Mouse (Mus musculus) ES-Bruce4 (cell line): Measurements from ENCODE around the gene Dcps. TPM values are rescaled to one million over a fixed set of nuclear protein-coding genes. Genes with fewer than 3 reads are reported as not detected.

Experiments used
- H3K27ac ChIP-seq: 2 replicates; pipeline ENCODE4 v1.5.1; 2012; ENCODE audit warnings: low read length, inconsistent platforms; ENCODE audit not compliant: insufficient read depth
- H3K27me3 ChIP-seq: 2 replicates; pipeline ENCODE4 v1.6.1; 2012; ENCODE audit warnings: mild to moderate bottlenecking, low read length, inconsistent platforms; ENCODE audit not compliant: control insufficient read depth, poor library complexity, insufficient read depth, severe bottlenecking
- H3K36me3 ChIP-seq: 2 replicates; pipeline ENCODE4 v1.6.1; 2012; ENCODE audit warnings: inconsistent platforms, mild to moderate bottlenecking, low read length, moderate library complexity; ENCODE audit not compliant: control insufficient read depth, poor library complexity, insufficient read depth, severe bottlenecking
- H3K4me1 ChIP-seq: one replicate; pipeline ENCODE4 v1.8.1; 2011; ENCODE audit warnings: low read length; ENCODE audit not compliant: control insufficient read depth, insufficient read depth
- H3K4me3 ChIP-seq: 2 replicates; pipeline ENCODE4 v1.5.1; 2011; ENCODE audit warnings: low read depth, mild to moderate bottlenecking, low read length
- H3K9ac ChIP-seq: 2 replicates; pipeline ENCODE4 v1.6.1; 2012; ENCODE audit warnings: low read depth, mild to moderate bottlenecking, inconsistent platforms; ENCODE audit not compliant: poor library complexity, severe bottlenecking
- H3K9me3 ChIP-seq: replicated peaks from 2 replicates; pipeline ENCODE4 v1.6.1; 2012; ENCODE audit warnings: mild to moderate bottlenecking, low read length, inconsistent platforms; ENCODE audit not compliant: control insufficient read depth, poor library complexity, insufficient read depth, severe bottlenecking
- CTCF ChIP-seq: IDR thresholded peaks from one replicate; pipeline ENCODE4 v1.8.1; 2011; ENCODE audit warnings: low read depth, low read length
- EP300 ChIP-seq: IDR thresholded peaks from 2 replicates; pipeline ENCODE4 v1.6.1; 2011; ENCODE audit warnings: low read depth, low read length; ENCODE audit not compliant: insufficient read depth
- POLR2A ChIP-seq: IDR thresholded peaks from one replicate; pipeline ENCODE4 v1.8.1; 2011; ENCODE audit warnings: low read length; ENCODE audit not compliant: insufficient read depth
- polyA plus RNA-seq: library from polyadenylated mRNA; stranded (reverse); fragments of >200 nt; gene quantifications from 2 replicates; pipeline ENCODE4 v1.2.4, GENCODE M21; 2011; ENCODE audit warnings: low read depth; ENCODE audit not compliant: missing spikeins, insufficient read depth, insufficient read length

Gene Dcps
- polyA plus RNA-seq, 1 experiment, result 41.4 TPM

DNA sequence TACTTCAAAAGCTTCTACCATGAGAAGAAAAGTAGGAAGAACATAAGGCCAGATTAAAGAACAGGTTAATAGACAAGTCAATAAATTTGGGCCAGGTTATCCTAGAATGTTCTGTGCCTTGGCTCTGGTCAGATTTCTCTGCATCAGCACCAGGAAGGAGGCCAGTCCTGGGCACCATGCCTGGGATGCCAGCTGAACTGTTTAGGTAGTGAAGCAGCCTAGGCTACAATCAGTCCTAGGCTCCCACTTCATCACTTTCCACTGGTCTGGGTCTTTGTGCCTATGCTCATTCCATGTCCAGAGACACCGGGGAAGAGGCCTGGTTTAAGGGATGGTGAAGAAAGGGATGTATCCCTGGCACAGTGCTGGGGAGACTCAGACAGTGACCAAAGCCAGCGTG lies 28.6 kb upstream of the Dcps start:
- Histone ChIP-seq H3K36me3 (peaks cover 42% of the 10 kb centered on the region), H3K4me3 (no peak overlapping the region), H3K27me3 (no peaks in the 10 kb centered on the region), H3K9me3 (no peaks in the 10 kb centered on the region), H3K9ac (no peak overlapping the region), H3K27ac (no peak overlapping the region), H3K4me1 (no peaks in the 10 kb centered on the region)
- TF ChIP-seq CTCF, result no peak
- TF ChIP-seq EP300, result no peak
- no peak for TF ChIP-seq POLR2A

DNA sequence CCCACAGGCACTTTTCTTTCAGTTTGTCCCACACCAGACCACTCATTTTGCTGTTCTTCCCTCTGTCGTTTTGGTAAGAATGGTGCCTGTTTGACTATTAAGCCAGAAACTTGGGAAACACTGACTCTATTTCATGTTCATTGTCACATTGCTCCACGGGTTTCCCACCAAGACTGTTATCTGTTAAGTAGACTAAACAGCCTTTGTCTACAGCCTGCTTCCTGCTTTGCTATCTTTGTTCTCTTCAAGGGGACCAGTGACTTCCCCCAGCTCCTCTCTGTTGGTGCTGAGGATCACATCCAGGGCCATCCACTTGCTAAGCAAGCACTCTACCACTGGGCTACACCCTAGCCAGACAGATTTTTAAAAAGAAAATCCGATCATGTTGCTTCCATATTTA lies 27.7 kb upstream of the Dcps start:
- TF ChIP-seq CTCF (no peak), POLR2A (no peak), EP300 (no peak)
- Histone ChIP-seq H3K9ac (no peak overlapping the region), H3K4me1 (no peaks in the 10 kb centered on the region), H3K9me3 (no peaks in the 10 kb centered on the region), H3K27ac (no peak overlapping the region), H3K4me3 (no peak overlapping the region), H3K27me3 (no peaks in the 10 kb centered on the region), H3K36me3 (peaks cover 33% of the 10 kb centered on the region)

DNA sequence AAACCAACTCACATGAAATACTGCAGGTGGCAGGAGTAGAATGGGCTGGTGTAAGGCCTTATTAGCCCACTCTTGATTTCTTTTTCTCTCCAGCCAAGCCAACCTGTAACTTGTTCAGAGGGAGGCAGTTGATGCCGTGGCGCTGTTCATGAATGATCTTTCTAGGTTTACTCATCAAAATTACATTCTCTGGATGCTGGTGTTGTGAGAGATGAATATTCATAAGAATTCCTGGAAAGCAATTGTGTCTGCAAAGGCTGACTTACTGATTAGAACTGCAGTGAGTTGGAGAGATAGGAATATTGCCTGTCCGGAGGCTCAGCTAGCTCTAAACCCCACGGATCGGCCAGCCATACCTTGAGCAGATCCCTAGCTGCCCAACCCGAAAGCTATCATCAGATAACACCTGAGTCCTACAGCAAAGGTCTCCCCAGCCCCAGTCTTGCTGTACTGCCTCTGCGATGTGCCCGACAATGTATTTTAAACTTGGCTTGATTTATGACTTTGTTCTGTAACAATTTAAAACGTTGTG lies 24.7 kb upstream of the Dcps start:
- H3K36me3 ChIP-seq, result peaks cover 12% of the 10 kb centered on the region
- H3K4me1 ChIP-seq, result no peaks in the 10 kb centered on the region
- no peaks in the 10 kb centered on the region for H3K27me3 ChIP-seq
- H3K4me3 ChIP-seq, result no peak overlapping the region
- no peaks in the 10 kb centered on the region for H3K9me3 ChIP-seq
- no peak overlapping the region for H3K27ac ChIP-seq
- TF ChIP-seq POLR2A (no peak), CTCF (no peak), EP300 (no peak)
- no peak overlapping the region for H3K9ac ChIP-seq

DNA sequence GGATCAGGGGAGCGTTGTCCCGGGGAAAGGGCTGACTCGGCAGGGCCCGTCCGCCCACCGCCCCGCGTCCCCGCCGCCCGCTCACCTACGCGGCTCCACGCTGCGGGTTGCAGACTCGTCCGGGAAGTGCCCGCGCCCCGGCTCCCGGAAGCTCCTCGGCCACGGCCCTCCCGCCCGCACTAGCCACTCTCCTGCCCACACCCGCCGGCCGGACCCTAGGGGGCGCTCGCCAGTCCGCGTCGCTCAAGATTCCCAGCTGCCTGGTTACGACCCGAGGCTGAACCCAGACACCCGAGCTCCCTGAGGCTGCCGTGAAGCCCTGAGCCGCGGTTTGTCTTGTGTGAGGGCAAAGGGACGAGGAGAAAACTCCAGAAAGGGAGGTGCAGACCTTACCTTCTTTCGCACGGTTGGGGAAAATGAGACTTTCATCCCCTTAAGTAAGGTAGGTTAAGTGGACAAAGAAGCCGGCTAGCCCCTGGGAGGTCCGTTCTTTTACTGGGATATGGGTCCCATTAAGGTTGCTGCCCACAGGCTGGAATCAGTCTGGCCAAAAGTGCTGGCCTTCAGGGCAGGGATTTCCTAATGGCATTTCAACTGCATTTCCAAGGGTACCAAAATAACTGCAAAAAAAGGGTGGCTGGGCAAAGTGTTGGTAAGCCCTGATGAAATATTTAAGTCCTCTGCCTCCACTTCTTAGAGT lies 24.1 kb upstream of the Dcps start, which contains the start of the genes Srpr and Tirap:
Srpr (plus strand) TSS at position 404 of the 700 bp plus-strand sequence.
Tirap (minus strand) TSS at position 520 of the 700 bp plus-strand sequence.
- H3K9ac ChIP-seq, result peak within 1 kb of the TSS; percentile 81
- no peaks in the 10 kb centered on the region for H3K9me3 ChIP-seq
- no peak within 1 kb of the TSS for H3K27ac ChIP-seq
- H3K27me3 ChIP-seq, result no peaks in the 10 kb centered on the region
- peaks cover 5% of the 10 kb centered on the region for H3K36me3 ChIP-seq
- TF ChIP-seq CTCF (peak; percentile 66), EP300 (no peak), POLR2A (no peak)
- peak within 1 kb of the TSS; percentile 67 for H3K4me3 ChIP-seq
- H3K4me1 ChIP-seq, result no peaks in the 10 kb centered on the region

DNA sequence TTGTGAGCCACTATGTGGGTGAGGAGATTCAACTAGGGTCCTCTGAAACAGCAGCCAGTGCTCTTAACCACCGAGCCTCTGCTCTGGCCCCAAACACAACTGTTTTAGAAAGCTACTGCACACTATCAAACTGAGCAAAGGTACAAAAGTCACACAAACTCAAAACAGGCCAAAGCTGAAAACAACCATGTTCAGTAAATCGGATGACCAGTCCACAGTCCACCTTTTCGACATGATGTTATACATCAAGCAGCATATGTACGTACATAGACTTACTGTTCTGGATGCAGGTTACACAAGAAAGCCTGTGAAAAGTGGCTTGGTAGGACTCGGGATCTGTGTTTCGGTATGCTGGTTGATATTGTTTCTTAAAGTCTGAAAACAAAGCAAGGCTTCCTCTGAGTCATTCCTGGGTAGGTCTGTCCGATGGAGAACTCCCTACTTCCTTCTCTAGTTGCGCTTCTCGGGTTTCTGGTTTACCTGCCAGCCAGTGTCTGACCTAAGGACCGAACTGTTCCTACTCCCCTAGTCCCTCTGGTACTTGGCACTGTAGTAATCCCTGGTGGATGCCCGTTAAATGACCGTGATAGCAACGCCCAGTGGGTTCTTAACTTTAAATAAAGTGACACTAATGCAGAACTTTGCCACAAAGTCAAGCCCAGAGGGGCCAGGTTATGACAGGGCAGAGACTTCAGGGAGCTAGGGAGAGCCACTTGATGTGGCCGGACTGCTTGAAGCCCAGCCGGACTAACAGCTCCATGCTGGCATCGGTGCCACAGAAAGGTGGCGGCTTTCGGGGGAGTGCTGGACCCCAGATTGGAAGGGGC lies 23.3 kb upstream of the Dcps start:
- no peaks in the 10 kb centered on the region for H3K4me1 ChIP-seq
- H3K4me3 ChIP-seq, result peak overlapping the region; percentile 67
- no peaks in the 10 kb centered on the region for H3K36me3 ChIP-seq
- no peaks in the 10 kb centered on the region for H3K27me3 ChIP-seq
- H3K27ac ChIP-seq, result no peak overlapping the region
- H3K9me3 ChIP-seq, result no peaks in the 10 kb centered on the region
- peak overlapping the region; percentile 81 for H3K9ac ChIP-seq
- TF ChIP-seq CTCF, result no peak
- TF ChIP-seq POLR2A, result no peak
- no peak for TF ChIP-seq EP300

DNA sequence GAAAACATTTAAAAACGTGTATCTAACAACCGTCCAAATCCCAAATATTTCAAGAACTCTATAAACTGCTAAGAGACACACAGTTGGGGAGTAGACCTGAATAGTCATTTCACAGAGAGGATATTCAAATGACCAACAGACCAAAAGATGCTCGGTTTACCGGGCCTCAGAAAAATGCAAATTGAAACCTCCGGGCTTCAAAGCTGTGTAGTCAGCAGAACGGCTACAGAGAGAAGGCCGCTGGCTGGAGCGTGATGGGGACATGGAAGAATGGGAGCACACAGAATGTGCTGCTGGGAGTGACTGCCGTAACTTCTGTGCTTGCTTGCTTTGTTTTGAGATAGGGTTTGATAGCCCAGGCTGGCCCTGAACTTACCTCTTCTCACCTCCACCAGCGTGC lies 22.5 kb upstream of the Dcps start:
- H3K27ac ChIP-seq, result no peak overlapping the region
- no peak overlapping the region for H3K4me3 ChIP-seq
- no peaks in the 10 kb centered on the region for H3K9me3 ChIP-seq
- H3K9ac ChIP-seq, result no peak overlapping the region
- H3K4me1 ChIP-seq, result no peaks in the 10 kb centered on the region
- no peaks in the 10 kb centered on the region for H3K36me3 ChIP-seq
- TF ChIP-seq CTCF (no peak), POLR2A (no peak)
- H3K27me3 ChIP-seq, result no peaks in the 10 kb centered on the region
